Mouse (Mus musculus) heart, adult 2 months (tissue): Measurements from ENCODE around the gene Ntf3. TPM values are rescaled to one million over a fixed set of nuclear protein-coding genes. Genes with fewer than 3 reads are reported as not detected.
A peak's percentile ranks its signal among the peaks of the same experiment; 100 is the strongest.

Experiments
- DNase-seq, 2 experiments: peaks; one replicate each; pipeline ENCODE4 v3.0.0; 2021
- H3K27ac ChIP-seq: fragments of 200-600 bp; 2 replicates; pipeline ENCODE4 v1.8.1; 2022
- H3K27me3 ChIP-seq: fragments of 200-500 bp; 2 replicates; pipeline ENCODE4 v1.6.1; 2012; ENCODE audit warnings: mild to moderate bottlenecking, low read length, inconsistent platforms, mixed read lengths; ENCODE audit not compliant: control insufficient read depth, insufficient read depth
- H3K36me3 ChIP-seq: fragments of 200-500 bp; 2 replicates; pipeline ENCODE4 v1.6.1; 2012; ENCODE audit warnings: low read length, inconsistent platforms; ENCODE audit not compliant: control insufficient read depth, insufficient read depth
- H3K4me1 ChIP-seq: fragments of 200-500 bp; 2 replicates; pipeline ENCODE4 v1.6.1; 2011; ENCODE audit warnings: low read length; ENCODE audit not compliant: control insufficient read depth, insufficient read depth
- H3K4me3 ChIP-seq: fragments of 200-600 bp; 2 replicates; pipeline ENCODE4 v1.8.1; 2022
- H3K79me2 ChIP-seq: fragments of 200-500 bp; replicated peaks from 2 replicates; pipeline ENCODE4 v1.6.1; 2012; ENCODE audit warnings: mild to moderate bottlenecking, inconsistent platforms, low read length, moderate library complexity, mixed read lengths; ENCODE audit not compliant: control insufficient read depth, insufficient read depth
- H3K9ac ChIP-seq: fragments of 200-500 bp; 2 replicates; pipeline ENCODE4 v1.6.1; 2012; ENCODE audit warnings: low read depth, mild to moderate bottlenecking, control low read depth, inconsistent platforms, low read length, mixed read lengths
- CTCF ChIP-seq: fragments of 200-600 bp; IDR thresholded peaks from 2 replicates; pipeline ENCODE4 v1.8.1; 2022; ENCODE audit warnings: antibody characterized with exemption, mild to moderate bottlenecking, moderate library complexity
- EP300 ChIP-seq: fragments of 200-500 bp; IDR thresholded peaks from 2 replicates; pipeline ENCODE4 v1.6.1; 2011; ENCODE audit warnings: low read depth, low read length, control low read depth; ENCODE audit not compliant: insufficient read depth
- POLR2A ChIP-seq: fragments of 200-500 bp; IDR thresholded peaks from 2 replicates; pipeline ENCODE4 v1.6.1; 2011; ENCODE audit warnings: mild to moderate bottlenecking, low read depth, low read length, control low read depth; ENCODE audit not compliant: insufficient read depth
- WGBS: fragments of 180-500 bp; shearing (Covaris S2); methylation state at CpG from one replicate; pipeline ENCODE4 v1.1.7; 2018; 5-methylcytosine and 5-hydroxymethylcytosine counted together
- intact Hi-C: fragments of 180-260 bp; cut with DNase I; formaldehyde crosslinking; loops from one replicate; pipeline ENCODE4 v1.15.1; 2025
- polyA plus RNA-seq: library from polyadenylated mRNA; depleted of rRNA; stranded (reverse); fragments of >200 nt; gene quantifications from 2 replicates; pipeline ENCODE4 v1.2.3, GENCODE M21; 2012
- total RNA-seq, 2 experiments: library from RNA; stranded (reverse); gene quantifications; 2 replicates each; pipeline ENCODE4 v1.2.3; 2021

Ntf3 gene
- total and polyA plus RNA-seq, 3 experiments = 3.9 to 4.2 (median 4.1) TPM

GRCm38 (mm10) chr6:126088489-126089265 is 78.0 kb downstream of the Ntf3 start:
- no peak for TF ChIP-seq CTCF
- TF ChIP-seq EP300 = no peak
- TF ChIP-seq POLR2A = no peak
- Histone ChIP-seq H3K36me3 (no peaks in the 10 kb centered on the region), H3K4me1 (no peaks in the 10 kb centered on the region), H3K27ac (no peak overlapping the region), H3K79me2 (no peaks in the 10 kb centered on the region), H3K9ac (no peak overlapping the region), H3K4me3 (no peak overlapping the region), H3K27me3 (no peaks in the 10 kb centered on the region)
- peak in 1 of 2 experiments; percentile 53 for DNase-seq
- intact Hi-C loops = no loop called here
- WGBS = 83% methylated on average over 12 of the region's 12 CpGs

GRCm38 (mm10) chr6:126086321-126086950 is 80.3 kb downstream of the Ntf3 start:
- H3K9ac ChIP-seq = no peak overlapping the region
- intact Hi-C loops = no loop called here

GRCm38 (mm10) chr6:126080531-126080930 is 86.2 kb downstream of the Ntf3 start:
- 85% methylated on average over 3 of the region's 3 CpGs for WGBS
- H3K27me3 ChIP-seq = no peaks in the 10 kb centered on the region
- no peaks in the 10 kb centered on the region for H3K4me1 ChIP-seq
- no peak overlapping the region for H3K4me3 ChIP-seq
- TF ChIP-seq EP300 (no peak), POLR2A (no peak), CTCF (no peak)
- DNase-seq = no peak
- no peaks in the 10 kb centered on the region for H3K36me3 ChIP-seq
- H3K79me2 ChIP-seq = no peaks in the 10 kb centered on the region
- no peak overlapping the region for H3K27ac ChIP-seq
- no peak overlapping the region for H3K9ac ChIP-seq
- intact Hi-C loops = no loop called here

More at GRCm38 (mm10) chr6:126086321-126086950, 80.3 kb downstream of the Ntf3 start:
- Histone ChIP-seq H3K36me3 (no peaks in the 10 kb centered on the region), H3K4me1 (no peaks in the 10 kb centered on the region), H3K27me3 (no peaks in the 10 kb centered on the region), H3K4me3 (no peak overlapping the region), H3K27ac (no peak overlapping the region), H3K79me2 (no peaks in the 10 kb centered on the region)
- TF ChIP-seq POLR2A = no peak
- no peak for TF ChIP-seq EP300
- no peak for TF ChIP-seq CTCF
- 72% methylated on average over 3 of the region's 3 CpGs for WGBS
- no peak for DNase-seq

GRCm38 (mm10) chr6:126057706-126058105 is 109.0 kb downstream of the Ntf3 start:
- WGBS = 55% methylated on average over 3 of the region's 3 CpGs
- intact Hi-C loops = no loop called here
- no peaks in the 10 kb centered on the region for H3K27me3 ChIP-seq
- TF ChIP-seq EP300 = no peak
- TF ChIP-seq CTCF = no peak
- TF ChIP-seq POLR2A = no peak
- no peak overlapping the region for H3K27ac ChIP-seq
- peak in 1 of 2 experiments; percentile 15 for DNase-seq
- H3K9ac ChIP-seq = no peak overlapping the region
- H3K4me1 ChIP-seq = no peaks in the 10 kb centered on the region
- no peaks in the 10 kb centered on the region for H3K79me2 ChIP-seq
- no peaks in the 10 kb centered on the region for H3K36me3 ChIP-seq
- H3K4me3 ChIP-seq = no peak overlapping the region

- DNase-seq = no peak
- H3K36me3 ChIP-seq = no peaks in the 10 kb centered on the region
- no peaks in the 10 kb centered on the region for H3K4me1 ChIP-seq
- TF ChIP-seq POLR2A = no peak
- no peak overlapping the region for H3K4me3 ChIP-seq
- H3K27me3 ChIP-seq = no peaks in the 10 kb centered on the region
- no peak overlapping the region for H3K27ac ChIP-seq
- intact Hi-C loops = no loop called here
- H3K79me2 ChIP-seq = no peaks in the 10 kb centered on the region
- no peak overlapping the region for H3K9ac ChIP-seq
- WGBS = 76% methylated on average over 5 of the region's 5 CpGs
These were observed 113.6 kb downstream of the Ntf3 start for GRCm38 (mm10) chr6:126053136-126053535.
